Mouse (Mus musculus) midbrain, embryonic 11.5 days (tissue): ENCODE data around the gene Gpha2. TPM values are rescaled to one million over a fixed set of nuclear protein-coding genes. Genes with fewer than 3 reads are reported as not detected.

Source experiments
- ATAC-seq: fragments of 200-750 bp; cut with Nextera tagmentation; 2 replicates; pipeline ENCODE4 v1.8.0; 2017; ENCODE audit warnings: moderate TSS enrichment, moderate library complexity; ENCODE audit not compliant: low FRiP score
- DNase-seq: peaks from one replicate; pipeline ENCODE4 v3.0.0; 2015; ENCODE audit warnings: low spot score; ENCODE audit errors: missing footprints
- H3K27ac ChIP-seq: fragments of 300-500 bp; sonication (generic); 2 replicates; pipeline ENCODE4 v1.5.1; 2014; ENCODE audit warnings: low read depth, low read length
- H3K27me3 ChIP-seq: fragments of 300-500 bp; sonication (generic); 2 replicates; pipeline ENCODE4 v1.6.1; 2014; ENCODE audit warnings: mild to moderate bottlenecking, low read length, moderate library complexity, mixed read lengths; ENCODE audit not compliant: control insufficient read depth, insufficient read depth
- H3K36me3 ChIP-seq: fragments of 300-500 bp; sonication (generic); 2 replicates; pipeline ENCODE4 v1.6.1; 2014; ENCODE audit warnings: mild to moderate bottlenecking, low read length, moderate library complexity, mixed read lengths; ENCODE audit not compliant: control insufficient read depth, insufficient read depth
- H3K4me1 ChIP-seq: fragments of 300-500 bp; sonication (generic); 2 replicates; pipeline ENCODE4 v1.6.1; 2014; ENCODE audit warnings: low read length; ENCODE audit not compliant: control insufficient read depth, insufficient read depth
- H3K4me2 ChIP-seq: fragments of 300-500 bp; sonication (generic); 2 replicates; pipeline ENCODE4 v1.6.1; 2014; ENCODE audit warnings: mild to moderate bottlenecking, moderate library complexity
- H3K4me3 ChIP-seq: fragments of 300-500 bp; sonication (generic); 2 replicates; pipeline ENCODE4 v1.5.1; 2014; ENCODE audit warnings: low read depth, low read length
- H3K9ac ChIP-seq: fragments of 300-500 bp; sonication (generic); 2 replicates; pipeline ENCODE4 v1.6.1; 2014; ENCODE audit warnings: low read length
- H3K9me3 ChIP-seq: fragments of 300-500 bp; sonication (generic); 2 replicates; pipeline ENCODE4 v1.6.1; 2016; ENCODE audit warnings: low read length; ENCODE audit not compliant: control insufficient read depth
- WGBS: fragments of 180-500 bp; shearing (Covaris S2); extraction: QIAGEN DNeasy Blood & Tissue Kit; methylation state at CpG from one replicate; pipeline ENCODE4 v1.1.7; 2014; 5-methylcytosine and 5-hydroxymethylcytosine counted together
- polyA plus RNA-seq: library from polyadenylated mRNA; unstranded; fragments of >200 nt; fragmentation: Nextera tagmentation; extraction: Ambion mirVana; gene quantifications from 2 replicates; pipeline ENCODE4 v1.2.1, GENCODE M21; 2014

The Gpha2 gene
- polyA plus RNA-seq: 0.39 and 0.40 TPM in 2 replicates

DNA sequence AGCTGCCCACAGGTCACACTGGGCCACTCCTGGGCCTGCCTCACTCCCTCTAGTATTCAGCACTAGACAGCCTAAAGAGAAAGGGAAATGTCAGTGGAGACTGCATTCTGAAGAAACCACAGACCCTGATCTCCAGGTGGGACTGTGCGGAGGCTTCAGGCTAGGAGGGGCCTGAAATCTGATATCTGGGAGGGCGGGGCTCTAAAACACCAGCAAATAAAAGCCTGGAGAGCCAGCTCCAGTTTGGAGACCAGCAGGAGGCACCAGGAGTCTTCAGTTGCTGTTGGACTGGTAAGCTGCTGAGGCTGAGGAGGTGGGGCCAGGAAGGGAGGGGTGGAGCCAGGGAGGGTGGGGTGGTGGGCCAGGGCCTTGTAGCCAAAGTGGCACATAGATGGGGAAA is at the start of gene Gpha2:
Gene Gpha2 (plus strand): TSS at position 246 of the 400 bp plus-strand sequence.
- Histone ChIP-seq H3K4me2 (no peak within 1 kb of the TSS), H3K36me3 (peaks cover 3% of the 10 kb centered on the region; the same call in 1 of the 2 replicates), H3K4me3 (no peak within 1 kb of the TSS), H3K27ac (no peak within 1 kb of the TSS), H3K4me1 (no peaks in the 10 kb centered on the region), H3K9me3 (no peaks in the 10 kb centered on the region), H3K27me3 (no peaks in the 10 kb centered on the region), H3K9ac (no peak within 1 kb of the TSS)
- no peak for ATAC-seq
- DNase-seq: no peak
- 25% methylated on average over 2 of the region's 2 CpGs for WGBS

- no peak overlapping the region for H3K4me2 ChIP-seq
- no peaks in the 10 kb centered on the region for H3K36me3 ChIP-seq
- H3K4me1 ChIP-seq: no peaks in the 10 kb centered on the region
- no peak overlapping the region for H3K4me3 ChIP-seq
- H3K27ac ChIP-seq: no peak overlapping the region
- DNase-seq (no peak), ATAC-seq (no peak)
- 90% methylated on average over 5 of the region's 6 CpGs for WGBS
- no peaks in the 10 kb centered on the region for H3K9me3 ChIP-seq
- no peaks in the 10 kb centered on the region for H3K27me3 ChIP-seq
- H3K9ac ChIP-seq: no peak overlapping the region
Observed at GRCm38 (mm10) chr19:6178775-6179174, 47.4 kb upstream of the Gpha2 start.

GRCm38 (mm10) chr19:6181629-6182028 is 44.6 kb upstream of the Gpha2 start:
- WGBS: 22% methylated on average over 5 of the region's 5 CpGs

DNA sequence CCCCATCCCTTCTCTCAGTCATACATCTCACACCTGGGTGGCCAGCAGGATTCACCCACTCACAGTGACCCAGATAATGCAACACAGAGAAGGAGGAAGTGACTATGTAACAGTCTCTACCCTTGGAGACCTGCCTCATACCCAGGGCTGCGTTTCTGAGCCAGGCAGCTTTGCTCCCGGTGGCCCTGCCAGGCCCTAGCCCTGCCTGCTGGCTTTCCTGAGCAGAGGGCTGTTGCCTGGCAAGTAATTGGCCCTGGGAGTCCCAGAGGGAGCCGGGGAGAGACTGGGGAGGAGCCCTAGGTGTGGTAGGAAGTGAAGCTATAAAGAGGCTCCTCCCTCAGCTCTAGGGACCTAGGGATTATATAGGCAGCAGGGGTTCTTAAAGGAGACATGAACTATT is 43.6 kb upstream of the Gpha2 start:
- WGBS: 30% methylated on average over 3 of the region's 3 CpGs
- Histone ChIP-seq H3K9me3 (no peaks in the 10 kb centered on the region), H3K4me3 (no peak overlapping the region), H3K27ac (no peak overlapping the region), H3K27me3 (no peaks in the 10 kb centered on the region), H3K4me2 (no peak overlapping the region), H3K4me1 (no peaks in the 10 kb centered on the region), H3K9ac (no peak overlapping the region), H3K36me3 (no peaks in the 10 kb centered on the region)
- no peak for ATAC-seq
- DNase-seq: no peak

More at GRCm38 (mm10) chr19:6181629-6182028, 44.6 kb upstream of the Gpha2 start:
- ATAC-seq: no peak
- no peak for DNase-seq
- H3K36me3 ChIP-seq: no peaks in the 10 kb centered on the region
- H3K27me3 ChIP-seq: no peaks in the 10 kb centered on the region
- H3K9me3 ChIP-seq: no peaks in the 10 kb centered on the region
- H3K27ac ChIP-seq: no peak overlapping the region
- H3K4me2 ChIP-seq: no peak overlapping the region
- no peak overlapping the region for H3K4me3 ChIP-seq
- no peak overlapping the region for H3K9ac ChIP-seq
- H3K4me1 ChIP-seq: no peaks in the 10 kb centered on the region

- Histone ChIP-seq H3K9ac (no peak within 1 kb of the TSS), H3K4me1 (no peaks in the 10 kb centered on the region), H3K9me3 (no peaks in the 10 kb centered on the region), H3K27me3 (no peaks in the 10 kb centered on the region), H3K36me3 (no peaks in the 10 kb centered on the region), H3K4me3 (no peak within 1 kb of the TSS), H3K27ac (no peak within 1 kb of the TSS), H3K4me2 (no peak within 1 kb of the TSS)
- ATAC-seq (no peak), DNase-seq (no peak)
- WGBS: 85% methylated on average over 23 of the region's 23 CpGs
Observed at GRCm38 (mm10) chr19:6184131-6184530, 42.0 kb upstream of the Gpha2 start, which contains the start of gene Majin. Majin (plus strand) TSS chr19:6184388.

DNA sequence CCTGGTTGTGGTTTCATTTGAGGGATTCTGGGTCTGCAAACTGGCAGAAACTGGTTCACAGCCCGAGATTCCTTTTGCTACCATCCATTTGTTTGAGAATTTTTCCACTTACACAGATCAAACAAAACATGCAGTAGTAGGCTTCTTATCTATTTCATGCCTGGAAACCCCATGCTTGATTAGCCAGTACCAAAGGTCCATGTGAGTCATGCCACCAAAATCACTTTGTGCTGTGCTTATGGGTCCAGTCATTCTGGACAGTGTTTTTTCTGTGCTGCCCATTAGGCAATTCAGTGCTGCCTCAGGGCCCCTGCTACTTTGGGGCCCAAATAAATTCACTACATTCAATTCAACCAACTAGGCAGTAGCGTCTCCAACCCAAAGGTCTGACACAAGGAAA is 21.9 kb upstream of the Gpha2 start:
- H3K36me3 ChIP-seq: no peaks in the 10 kb centered on the region
- no peak overlapping the region for H3K4me3 ChIP-seq
- 75% methylated on average over 2 of the region's 2 CpGs for WGBS
- H3K27me3 ChIP-seq: no peaks in the 10 kb centered on the region
- H3K4me1 ChIP-seq: no peaks in the 10 kb centered on the region
- no peaks in the 10 kb centered on the region for H3K9me3 ChIP-seq
- H3K9ac ChIP-seq: no peak overlapping the region
- H3K4me2 ChIP-seq: no peak overlapping the region
- ATAC-seq: no peak
- H3K27ac ChIP-seq: no peak overlapping the region
- DNase-seq: no peak

- Histone ChIP-seq H3K36me3 (no peaks in the 10 kb centered on the region), H3K9me3 (no peaks in the 10 kb centered on the region), H3K4me2 (no peak overlapping the region), H3K27me3 (no peaks in the 10 kb centered on the region), H3K9ac (no peak overlapping the region), H3K27ac (no peak overlapping the region), H3K4me3 (no peak overlapping the region), H3K4me1 (no peaks in the 10 kb centered on the region)
- 77% methylated on average over 5 of the region's 5 CpGs for WGBS
- DNase-seq (no peak), ATAC-seq (no peak)
Observed at GRCm38 (mm10) chr19:6206716-6207115, 19.5 kb upstream of the Gpha2 start.

GRCm38 (mm10) chr19:6216046-6216705 is 10.0 kb upstream of the Gpha2 start:
- WGBS: 82% methylated on average over 6 of the region's 6 CpGs
- Histone ChIP-seq H3K4me3 (no peak overlapping the region), H3K4me1 (no peaks in the 10 kb centered on the region), H3K9ac (no peak overlapping the region), H3K36me3 (no peaks in the 10 kb centered on the region), H3K27ac (no peak overlapping the region), H3K27me3 (no peaks in the 10 kb centered on the region), H3K4me2 (no peak overlapping the region), H3K9me3 (no peaks in the 10 kb centered on the region)
- no peak for ATAC-seq
- DNase-seq: no peak

- H3K27me3 ChIP-seq: no peaks in the 10 kb centered on the region
- H3K27ac ChIP-seq: no peak overlapping the region
- no peak overlapping the region for H3K4me2 ChIP-seq
- H3K4me3 ChIP-seq: no peak overlapping the region
- H3K36me3 ChIP-seq: no peaks in the 10 kb centered on the region
- no peak overlapping the region for H3K9ac ChIP-seq
- no peaks in the 10 kb centered on the region for H3K4me1 ChIP-seq
- no peaks in the 10 kb centered on the region for H3K9me3 ChIP-seq
- DNase-seq (no peak), ATAC-seq (no peak)
- 75% methylated on average over 6 of the region's 6 CpGs for WGBS
Observed at GRCm38 (mm10) chr19:6218606-6219005, 7.6 kb upstream of the Gpha2 start.
